Mouse (Mus musculus): ENCODE measurements at regions not wholly inside any gene's neighbourhood (a gene's known extent, or its start where the extent isn't known, plus 50 kb on each side); places are given as distances from the start of the nearest gene placed in this dataset.

- intact Hi-C loops (cut with DNase I), result no loop called here
- no peak for DNase-seq
These were observed 662.4 kb upstream of the Jmjd1c start for GRCm38 (mm10) chr10:66433490-66433889.

DNA sequence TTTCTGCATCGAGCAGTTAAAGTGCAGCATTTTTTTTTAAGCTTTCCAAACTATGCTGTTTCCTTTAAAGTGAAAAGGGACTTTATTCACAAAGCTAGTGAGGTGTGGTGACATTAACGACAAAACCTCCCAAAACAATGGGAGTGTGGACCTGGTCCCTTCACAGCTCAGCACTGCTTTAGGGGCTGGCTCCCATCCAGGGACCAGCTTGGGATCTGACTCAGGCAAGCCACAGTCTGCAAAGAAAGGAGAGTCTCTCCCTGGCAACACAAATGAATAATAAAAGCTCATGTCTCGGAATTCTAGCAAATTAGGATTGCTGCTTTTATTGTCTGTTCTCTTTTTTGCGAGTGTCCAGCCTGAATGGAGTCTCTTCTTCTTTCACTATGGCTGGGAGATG, 625.2 kb upstream of the Jmjd1c start:
- intact Hi-C loops (cut with DNase I), result no loop called here
- no peak for DNase-seq

DNA sequence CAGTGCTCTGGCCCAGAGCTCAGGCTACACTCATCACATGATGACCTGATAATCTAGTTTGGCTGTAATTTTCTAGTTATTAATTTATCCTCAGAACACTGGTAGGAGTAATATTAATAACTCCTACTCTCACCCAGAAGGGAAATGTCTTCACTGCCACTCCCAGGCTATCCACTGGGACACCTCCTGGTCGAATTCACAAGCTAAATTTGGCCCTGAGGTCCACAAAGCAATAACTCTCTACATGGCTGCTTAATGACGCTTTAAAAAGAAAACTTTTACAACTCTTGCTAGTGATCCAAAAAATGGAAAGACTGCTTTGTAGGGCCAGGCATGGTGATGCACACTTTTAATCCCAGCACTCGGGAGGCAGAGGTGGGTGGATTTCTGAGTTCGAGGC, 623.9 kb upstream of the Jmjd1c start:
- intact Hi-C loops (cut with DNase I), result no loop called here

DNA sequence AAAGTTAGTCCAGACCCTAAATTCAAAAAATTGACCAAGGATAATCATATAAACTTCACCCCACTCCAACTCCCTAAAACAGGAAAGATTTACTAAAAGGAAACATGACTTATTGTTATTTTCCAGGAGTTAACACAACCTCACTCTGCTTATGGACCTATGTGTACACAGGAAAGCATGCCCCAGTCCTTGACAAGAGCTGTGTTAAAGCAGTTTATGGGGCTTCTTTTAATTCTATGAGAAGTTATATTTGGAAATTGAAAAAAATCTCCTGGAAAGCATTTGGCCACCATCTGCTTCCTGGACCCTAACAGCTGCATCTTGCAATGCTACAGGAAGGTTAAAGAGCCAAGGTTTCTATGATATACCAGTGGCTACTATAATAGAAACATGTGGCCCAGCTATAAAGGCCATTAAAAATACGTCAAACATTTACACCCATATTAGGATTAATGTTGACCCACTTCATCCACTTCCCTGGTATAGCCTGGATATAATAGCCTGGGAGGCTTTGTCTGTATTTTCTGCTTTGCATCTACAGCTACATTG, 620.7 kb upstream of the Jmjd1c start:
- intact Hi-C loops (cut with DNase I), result no loop called here

More for the DNA sequence above, 623.9 kb upstream of the Jmjd1c start:
- DNase-seq, result no peak

GRCm38 (mm10) chr10:66490871-66491270, 605.1 kb upstream of the Jmjd1c start:
- intact Hi-C loops (cut with DNase I), result no loop called here
- DNase-seq, result no peak

More for the DNA sequence above, 620.7 kb upstream of the Jmjd1c start:
- DNase-seq, result no peak

DNA sequence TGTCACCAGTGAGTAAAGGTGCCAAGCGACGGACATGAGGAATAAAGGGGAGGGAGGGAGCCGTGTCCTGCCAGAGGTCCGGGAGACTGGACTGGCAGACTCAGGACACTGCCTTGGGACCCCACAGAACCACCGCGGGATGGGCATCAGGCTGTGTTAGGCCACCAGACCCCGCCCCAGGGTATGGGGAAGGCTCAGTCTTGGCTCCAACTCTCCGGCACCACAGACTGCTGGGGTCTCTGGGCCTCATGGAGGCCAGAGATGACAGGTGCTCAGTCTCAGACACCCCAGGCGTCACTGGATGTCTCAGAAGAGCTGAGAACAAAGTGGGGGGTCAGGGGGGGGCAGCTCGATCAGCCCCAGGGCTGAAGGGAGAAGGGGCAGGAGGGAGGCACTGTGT, 604.1 kb upstream of the Jmjd1c start:
- intact Hi-C loops (cut with DNase I), result no loop called here
- no peak for DNase-seq

DNA sequence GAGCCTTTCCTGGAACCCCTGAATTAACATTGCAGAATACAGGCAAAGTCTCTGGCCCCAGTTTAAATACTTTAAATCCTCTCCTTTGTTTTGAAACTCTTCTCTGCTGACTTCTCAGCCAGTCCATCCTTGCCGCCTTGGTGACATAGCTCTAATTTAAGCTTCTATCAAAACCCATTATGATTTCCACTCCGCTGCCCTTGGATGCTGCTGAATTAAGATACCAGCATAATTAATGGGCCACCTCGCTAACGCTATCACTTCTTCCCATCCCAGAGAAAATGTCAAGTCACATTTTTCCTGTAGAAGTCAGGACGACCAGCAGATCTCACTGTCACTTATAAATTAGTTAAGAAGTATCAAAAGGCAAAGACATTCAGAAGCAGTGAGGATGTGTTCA, 556.1 kb upstream of the Jmjd1c start:
- DNase-seq, result no peak
- intact Hi-C loops (cut with DNase I), result no loop called here

DNA sequence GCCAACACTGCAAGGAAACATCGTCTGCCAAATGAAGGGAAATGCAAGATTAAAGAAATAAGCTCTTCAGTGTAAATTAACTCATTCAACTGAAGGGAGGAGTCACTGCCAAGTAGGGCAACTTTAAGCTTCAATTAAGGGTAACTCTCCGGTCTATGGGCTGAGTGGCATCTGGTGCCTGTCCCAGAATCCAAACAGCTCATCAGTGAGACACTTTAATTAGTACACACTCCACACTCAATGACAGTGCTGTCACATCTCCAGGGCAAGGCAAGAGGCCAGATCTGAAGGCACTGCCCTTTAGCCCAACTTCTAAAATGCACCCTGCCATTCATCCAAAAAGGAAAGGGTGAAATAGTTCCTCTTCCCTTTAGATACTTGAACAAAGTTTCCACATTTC, 549.3 kb upstream of the Jmjd1c start:
- DNase-seq, result no peak
- intact Hi-C loops (cut with DNase I), result no loop called here

GRCm38 (mm10) chr10:66547660-66548059, 548.3 kb upstream of the Jmjd1c start:
- no peak for DNase-seq
- intact Hi-C loops (cut with DNase I), result no loop called here

- DNase-seq, result no peak
- intact Hi-C loops (cut with DNase I), result no loop called here
These were observed 547.9 kb upstream of the Jmjd1c start for GRCm38 (mm10) chr10:66548073-66548472.

DNA sequence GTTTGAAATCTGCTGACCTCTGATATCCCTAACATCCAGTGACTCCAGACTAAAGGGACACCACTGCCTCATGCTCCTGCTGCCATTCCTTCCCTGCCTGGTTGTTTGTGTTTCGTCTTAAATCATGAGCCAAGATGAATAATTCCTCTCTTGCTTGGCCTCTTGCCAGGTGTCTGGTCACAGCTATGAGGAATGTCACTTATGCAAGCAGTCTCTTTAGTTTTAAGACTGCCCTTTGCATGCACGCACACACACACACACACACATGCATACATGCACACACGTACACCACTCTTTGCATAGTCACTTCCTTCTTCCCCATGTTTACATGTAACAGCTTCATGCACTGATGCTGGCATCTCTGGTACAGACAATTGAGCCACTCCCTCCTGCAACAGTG, 543.0 kb upstream of the Jmjd1c start:
- no peak for DNase-seq
- intact Hi-C loops (cut with DNase I), result no loop called here

GRCm38 (mm10) chr10:66554259-66554658, 541.7 kb upstream of the Jmjd1c start:
- intact Hi-C loops (cut with DNase I), result no loop called here
- DNase-seq, result no peak

- intact Hi-C loops (cut with DNase I), result no loop called here
- no peak for DNase-seq
These were observed 537.7 kb upstream of the Jmjd1c start for GRCm38 (mm10) chr10:66558097-66558840.

- intact Hi-C loops (cut with DNase I), result no loop called here
- DNase-seq, result no peak
These were observed 530.6 kb upstream of the Jmjd1c start for GRCm38 (mm10) chr10:66565374-66565773.

DNA sequence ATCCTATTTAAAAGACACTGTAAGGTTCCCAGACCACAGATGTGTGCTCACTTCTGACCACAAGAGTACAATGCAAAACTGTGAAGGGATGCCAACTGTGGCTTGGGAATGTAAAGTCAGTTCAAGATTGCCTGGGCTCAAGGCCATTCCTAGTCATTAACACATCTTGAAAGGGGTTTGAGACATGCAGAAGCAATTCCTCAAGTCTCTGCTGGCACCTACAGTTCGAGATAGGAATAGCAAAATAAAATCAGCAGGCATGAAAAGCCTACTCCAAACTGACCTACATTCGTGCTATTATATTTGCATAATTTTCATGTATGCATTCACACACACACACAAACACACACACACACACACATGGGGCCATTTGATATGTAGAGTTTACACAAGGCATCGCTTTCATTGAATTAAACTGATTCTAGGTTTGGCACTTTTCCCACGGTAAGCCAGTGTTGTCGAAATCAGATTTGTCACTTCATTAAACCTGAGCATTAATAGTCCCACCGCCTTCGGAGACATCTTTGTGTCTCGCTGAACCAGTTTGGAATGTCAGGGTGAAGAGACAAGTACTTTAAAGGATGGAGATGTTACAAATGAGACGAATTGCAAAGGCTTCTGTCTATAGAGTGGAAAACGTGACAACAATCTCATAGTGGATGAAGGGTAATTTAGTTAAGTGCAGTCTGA, 520.9 kb upstream of the Jmjd1c start:
- DNase-seq, result no peak
- intact Hi-C loops (cut with DNase I), result no loop called here

DNA sequence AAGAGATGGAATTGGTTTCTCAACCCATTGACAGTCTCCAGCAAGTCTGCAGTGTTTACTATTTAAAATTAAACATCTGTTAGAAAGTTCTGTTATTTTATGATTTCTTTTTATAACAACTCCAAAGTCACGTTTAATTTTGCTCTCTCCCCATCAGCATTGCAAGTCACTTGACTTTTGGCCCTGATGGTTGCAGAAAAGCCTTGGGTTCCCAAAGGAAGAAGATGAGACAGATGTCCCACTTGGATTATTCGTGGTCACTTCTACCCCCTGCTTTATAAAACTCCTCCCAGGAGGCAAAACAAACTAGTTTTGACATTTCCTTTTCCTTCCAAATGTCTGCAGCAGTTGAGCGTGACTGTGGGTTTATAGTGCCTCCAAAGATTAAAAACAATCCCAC, 502.9 kb upstream of the Jmjd1c start:
- intact Hi-C loops (cut with DNase I), result no loop called here
- DNase-seq, result no peak

DNA sequence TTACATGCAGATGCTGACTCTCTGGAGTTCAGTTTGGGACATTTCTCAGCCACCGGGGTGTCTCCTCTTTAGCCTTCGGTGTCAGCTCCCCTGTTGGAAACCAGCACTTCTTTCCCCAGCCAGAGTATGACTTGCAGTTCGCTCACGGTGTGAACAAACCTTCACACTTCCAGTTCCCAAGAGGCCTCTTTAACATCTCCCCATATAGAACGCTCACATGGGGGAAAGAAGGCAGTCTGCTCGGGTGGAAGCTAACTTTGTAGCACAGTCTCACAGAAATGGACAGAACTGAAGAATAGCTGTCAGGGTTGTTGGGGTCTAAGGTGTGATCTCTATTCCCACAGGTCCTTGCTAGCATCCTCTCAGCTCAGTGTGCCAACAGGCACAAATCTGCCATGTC, 502.4 kb upstream of the Jmjd1c start:
- intact Hi-C loops (cut with DNase I), result no loop called here

GRCm38 (mm10) chr10:66597952-66598351, 498.0 kb upstream of the Jmjd1c start:
- intact Hi-C loops (cut with DNase I), result no loop called here
- DNase-seq, result no peak

More for the DNA sequence above, 502.4 kb upstream of the Jmjd1c start:
- DNase-seq, result no peak

DNA sequence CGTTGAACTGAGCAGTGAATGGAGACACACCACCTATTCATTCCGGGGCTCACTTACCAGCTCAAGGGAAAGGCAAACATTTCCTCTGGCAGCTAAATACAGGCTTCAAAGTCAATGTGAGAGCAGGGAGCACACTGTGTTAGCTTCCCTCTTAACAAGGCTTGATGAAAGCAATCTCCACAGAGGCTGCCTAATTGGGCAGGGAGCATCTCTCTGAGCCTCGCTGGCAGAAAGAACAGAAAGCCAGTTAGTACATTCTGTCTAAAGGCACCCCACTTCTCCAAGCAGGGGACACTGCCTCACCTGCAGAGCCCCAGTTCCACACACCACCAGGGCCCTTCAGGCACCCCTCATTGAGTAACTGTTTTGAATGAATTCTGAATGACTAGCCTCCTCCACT, 488.8 kb upstream of the Jmjd1c start:
- intact Hi-C loops (cut with DNase I), result no loop called here
- no peak for DNase-seq

- no peak for DNase-seq
- intact Hi-C loops (cut with DNase I), result no loop called here
These were observed 479.6 kb upstream of the Jmjd1c start for GRCm38 (mm10) chr10:66616280-66616679.

- DNase-seq, result no peak
- intact Hi-C loops (cut with DNase I), result no loop called here
These were observed 464.9 kb upstream of the Jmjd1c start for GRCm38 (mm10) chr10:66630996-66631395.

All from gastrocnemius, postnatal 36 days (tissue).